Mouse (Mus musculus) heart, embryonic 15.5 days (tissue): Measurements from ENCODE around the gene Lmnb2. TPM values are rescaled to one million over a fixed set of nuclear protein-coding genes. Genes with fewer than 3 reads are reported as not detected.
A peak's percentile ranks its signal among the peaks of the same experiment; 100 is the strongest.

Experiments used
- ATAC-seq: fragments of 200-750 bp; cut with Nextera tagmentation; replicated peaks from 2 replicates; pipeline ENCODE4 v1.8.0; 2017; ENCODE audit warnings: low read depth, moderate TSS enrichment; ENCODE audit not compliant: insufficient number of reproducible peaks, insufficient read depth, low FRiP score
- H3K27ac ChIP-seq: fragments of 300-500 bp; sonication (generic); 2 replicates; pipeline ENCODE4 v1.5.1; 2015; ENCODE audit warnings: mild to moderate bottlenecking, inconsistent platforms
- H3K27me3 ChIP-seq: fragments of 300-500 bp; sonication (generic); 2 replicates; pipeline ENCODE4 v1.6.1; 2015; ENCODE audit warnings: inconsistent platforms
- H3K36me3 ChIP-seq: fragments of 300-500 bp; sonication (generic); 2 replicates; pipeline ENCODE4 v1.6.1; 2015; ENCODE audit warnings: mild to moderate bottlenecking, inconsistent platforms
- H3K4me1 ChIP-seq: fragments of 300-500 bp; sonication (generic); replicated peaks from 2 replicates; pipeline ENCODE4 v1.6.1; 2015; ENCODE audit warnings: inconsistent platforms
- H3K4me2 ChIP-seq: fragments of 300-500 bp; sonication (generic); 2 replicates; pipeline ENCODE4 v1.6.1; 2015; ENCODE audit warnings: inconsistent platforms, mild to moderate bottlenecking, moderate library complexity
- H3K4me3 ChIP-seq: fragments of 300-500 bp; sonication (generic); 2 replicates; pipeline ENCODE4 v1.5.1; 2015; ENCODE audit warnings: mild to moderate bottlenecking, inconsistent platforms
- H3K9ac ChIP-seq: fragments of 300-500 bp; sonication (generic); 2 replicates; pipeline ENCODE4 v1.6.1; 2015; ENCODE audit warnings: mild to moderate bottlenecking, inconsistent platforms
- H3K9me3 ChIP-seq: fragments of 300-500 bp; sonication (generic); replicated peaks from 2 replicates; pipeline ENCODE4 v1.6.1; 2016; ENCODE audit warnings: inconsistent platforms
- WGBS: fragments of 180-500 bp; shearing (Covaris S2); methylation state at CpG from one replicate; pipeline ENCODE4 v1.1.7; 2015; ENCODE audit warnings: mixed read lengths; 5-methylcytosine and 5-hydroxymethylcytosine counted together
- polyA plus RNA-seq: library from polyadenylated mRNA; unstranded; fragments of >200 nt; fragmentation: Nextera tagmentation; extraction: Ambion mirVana; gene quantifications from 2 replicates; pipeline ENCODE4 v1.2.1, GENCODE M21; 2015

Lmnb2 gene
- polyA plus RNA-seq, 1 experiment from 2014 or later = 22.0 TPM

- Histone ChIP-seq H3K9ac (no peak overlapping the region), H3K4me1 (peaks cover 35% of the 10 kb centered on the region), H3K27me3 (no peaks in the 10 kb centered on the region), H3K4me2 (no peak overlapping the region), H3K4me3 (no peak overlapping the region), H3K27ac (no peak overlapping the region), H3K9me3 (no peaks in the 10 kb centered on the region), H3K36me3 (no peaks in the 10 kb centered on the region)
- ATAC-seq = no peak
- 94% methylated on average over 8 of the region's 8 CpGs for WGBS
Measured at GRCm38 (mm10) chr10:80956385-80956784, 38.3 kb upstream of the Lmnb2 start.

DNA sequence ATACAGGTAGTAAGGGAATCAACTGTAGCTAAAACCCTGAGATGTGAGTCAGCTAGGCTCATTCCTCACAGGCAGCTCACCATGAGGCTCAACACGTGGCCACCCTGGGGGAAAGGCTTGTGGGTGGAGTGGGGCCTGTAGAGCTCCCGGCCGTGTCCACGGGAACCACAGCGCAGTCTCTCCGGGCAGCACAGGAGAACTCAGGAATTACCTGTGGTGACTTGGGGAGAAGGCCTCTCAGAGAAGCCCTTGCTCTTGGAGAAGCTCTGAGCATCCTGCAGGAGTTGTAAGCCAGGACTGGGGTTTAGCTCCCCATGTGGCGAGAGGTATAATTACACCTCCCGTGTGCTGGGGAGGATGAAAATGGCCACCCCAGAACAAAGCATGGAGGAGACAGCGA lies 37.5 kb upstream of the Lmnb2 start:
- peak overlapping the region; percentile 31; the same call in 1 of the 2 replicates for H3K4me2 ChIP-seq
- no peaks in the 10 kb centered on the region for H3K9me3 ChIP-seq
- H3K27me3 ChIP-seq = no peaks in the 10 kb centered on the region
- 18% methylated on average over 9 of the region's 9 CpGs for whole genome bisulfite sequencing
- H3K4me3 ChIP-seq = no peak overlapping the region
- H3K36me3 ChIP-seq = no peaks in the 10 kb centered on the region
- H3K27ac ChIP-seq = peak overlapping the region; percentile 81
- ATAC-seq = peak; percentile 27; the same call in 1 of the 2 replicates
- H3K4me1 ChIP-seq = peaks cover 27% of the 10 kb centered on the region
- no peak overlapping the region for H3K9ac ChIP-seq

DNA sequence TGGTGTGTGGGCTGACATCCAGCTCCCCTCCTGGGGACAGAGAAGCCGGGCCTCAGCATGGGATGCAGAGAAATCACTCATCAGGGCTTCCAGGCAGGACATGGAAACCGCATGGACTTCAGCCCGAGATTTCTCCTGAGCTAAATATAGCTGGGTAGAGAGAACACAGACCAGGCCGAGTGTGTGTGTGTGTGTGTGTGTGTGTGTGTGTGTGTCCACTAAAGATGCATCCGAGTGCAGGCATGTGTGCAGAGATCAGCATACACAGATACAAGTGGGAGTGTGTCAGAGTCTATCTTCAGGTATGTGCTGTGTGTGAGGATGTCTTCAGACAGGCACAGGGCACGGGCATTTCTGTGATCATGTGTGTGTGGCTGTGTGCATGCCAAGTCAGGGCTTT lies 36.8 kb upstream of the Lmnb2 start:
- 21% methylated on average over 6 of the region's 6 CpGs for WGBS
- peak; percentile 68 for ATAC-seq

DNA sequence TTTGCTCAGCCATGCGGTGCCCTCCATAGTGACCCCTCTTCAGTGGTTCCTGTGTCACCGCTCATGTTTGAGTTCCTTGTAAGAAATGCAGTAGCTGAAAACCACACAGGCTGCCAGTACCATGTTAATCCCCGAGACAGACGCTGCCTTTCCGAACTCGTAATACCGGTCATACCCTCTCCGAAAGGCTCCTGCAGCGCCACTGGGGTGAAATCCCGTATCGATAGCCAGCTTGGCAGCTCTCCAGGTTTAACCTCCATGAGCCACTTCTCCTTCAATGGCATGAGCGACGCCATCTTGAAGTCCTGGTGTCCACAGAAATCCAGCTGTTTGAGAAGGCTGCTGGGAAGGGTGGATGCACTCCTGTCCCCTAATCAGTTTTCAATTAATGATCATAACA lies 36.4 kb upstream of the Lmnb2 start:
- H3K4me3 ChIP-seq = no peak overlapping the region
- H3K36me3 ChIP-seq = no peaks in the 10 kb centered on the region
- no peaks in the 10 kb centered on the region for H3K27me3 ChIP-seq
- no peak overlapping the region for H3K9ac ChIP-seq
- ATAC-seq = no peak
- no peaks in the 10 kb centered on the region for H3K9me3 ChIP-seq
- H3K27ac ChIP-seq = peak overlapping the region; percentile 81
- 68% methylated on average over 13 of the region's 13 CpGs for WGBS
- H3K4me1 ChIP-seq = peaks cover 22% of the 10 kb centered on the region
- H3K4me2 ChIP-seq = no peak overlapping the region

More for the DNA sequence above, 36.8 kb upstream of the Lmnb2 start:
- Histone ChIP-seq H3K27ac (peak overlapping the region; percentile 81), H3K27me3 (no peaks in the 10 kb centered on the region), H3K4me1 (peaks cover 22% of the 10 kb centered on the region), H3K36me3 (no peaks in the 10 kb centered on the region), H3K9me3 (no peaks in the 10 kb centered on the region), H3K4me2 (no peak overlapping the region), H3K9ac (no peak overlapping the region), H3K4me3 (no peak overlapping the region)

GRCm38 (mm10) chr10:80952449-80952848 lies 34.4 kb upstream of the Lmnb2 start:
- peaks cover 39% of the 10 kb centered on the region for H3K4me1 ChIP-seq
- no peaks in the 10 kb centered on the region for H3K9me3 ChIP-seq
- H3K4me2 ChIP-seq = no peak overlapping the region
- no peak overlapping the region for H3K27ac ChIP-seq
- H3K4me3 ChIP-seq = no peak overlapping the region
- H3K9ac ChIP-seq = no peak overlapping the region
- WGBS = 75% methylated on average over 15 of the region's 15 CpGs
- no peaks in the 10 kb centered on the region for H3K27me3 ChIP-seq
- H3K36me3 ChIP-seq = no peaks in the 10 kb centered on the region
- no peak for ATAC-seq

DNA sequence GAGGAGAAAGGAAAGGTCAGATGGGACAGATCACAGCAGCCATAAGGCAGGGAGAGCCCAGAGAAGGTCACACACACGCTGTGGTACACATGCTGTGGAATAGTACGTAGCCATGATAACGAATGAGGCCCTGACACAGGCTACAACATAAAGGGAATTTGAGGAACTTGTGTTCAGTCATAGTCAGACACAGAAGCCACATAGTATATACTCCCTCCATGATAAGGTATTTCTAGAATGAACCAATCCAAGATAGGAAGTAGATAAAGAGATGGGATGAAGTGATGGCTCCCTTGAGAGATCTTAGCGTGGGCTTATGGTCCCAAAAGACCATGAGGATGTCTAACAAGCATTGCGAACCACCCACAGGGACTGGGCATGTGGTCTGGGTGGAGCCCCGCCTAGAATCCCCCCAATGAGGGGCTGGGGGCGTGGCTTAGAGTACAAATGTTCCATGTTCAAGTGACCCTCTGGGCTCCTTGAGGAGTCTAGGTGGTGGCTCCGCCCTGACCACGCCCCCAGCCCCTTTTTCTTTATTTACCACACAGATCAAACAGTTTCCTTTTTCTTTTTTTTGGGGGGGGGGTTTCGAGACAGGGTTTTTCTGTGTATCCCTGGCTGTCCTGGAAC lies 33.8 kb upstream of the Lmnb2 start:
- ATAC-seq = no peak
- Histone ChIP-seq H3K4me1 (peaks cover 45% of the 10 kb centered on the region), H3K9ac (no peak overlapping the region), H3K36me3 (no peaks in the 10 kb centered on the region), H3K27ac (no peak overlapping the region), H3K9me3 (no peaks in the 10 kb centered on the region), H3K4me2 (no peak overlapping the region), H3K27me3 (no peaks in the 10 kb centered on the region), H3K4me3 (no peak overlapping the region)
- 75% methylated on average over 10 of the region's 10 CpGs for WGBS

DNA sequence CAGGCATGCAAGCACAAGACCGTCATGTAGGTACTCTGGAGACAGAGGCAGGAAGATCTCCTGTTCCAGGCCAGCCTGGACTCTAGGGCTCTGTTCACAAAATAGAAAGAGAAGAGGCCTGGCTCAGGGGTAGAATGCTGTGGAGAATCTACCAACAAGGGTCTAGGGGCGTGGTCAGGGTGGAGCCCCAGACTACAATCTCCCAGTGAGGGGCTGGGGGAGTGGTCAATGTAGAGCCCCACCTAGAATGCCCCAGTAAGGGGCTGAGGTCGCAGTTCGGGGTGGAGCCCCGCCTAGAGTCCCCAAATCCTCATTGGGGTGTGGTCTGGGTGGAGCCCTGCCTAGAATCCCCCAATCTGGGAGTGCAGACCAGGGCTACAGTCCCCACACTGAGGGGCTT lies 32.3 kb upstream of the Lmnb2 start:
- Histone ChIP-seq H3K27me3 (no peaks in the 10 kb centered on the region), H3K4me2 (no peak overlapping the region), H3K9me3 (no peaks in the 10 kb centered on the region), H3K27ac (no peak overlapping the region), H3K4me1 (peaks cover 45% of the 10 kb centered on the region), H3K4me3 (no peak overlapping the region), H3K36me3 (no peaks in the 10 kb centered on the region), H3K9ac (no peak overlapping the region)
- WGBS = 50% methylated on average over 5 of the region's 5 CpGs
- ATAC-seq = no peak

DNA sequence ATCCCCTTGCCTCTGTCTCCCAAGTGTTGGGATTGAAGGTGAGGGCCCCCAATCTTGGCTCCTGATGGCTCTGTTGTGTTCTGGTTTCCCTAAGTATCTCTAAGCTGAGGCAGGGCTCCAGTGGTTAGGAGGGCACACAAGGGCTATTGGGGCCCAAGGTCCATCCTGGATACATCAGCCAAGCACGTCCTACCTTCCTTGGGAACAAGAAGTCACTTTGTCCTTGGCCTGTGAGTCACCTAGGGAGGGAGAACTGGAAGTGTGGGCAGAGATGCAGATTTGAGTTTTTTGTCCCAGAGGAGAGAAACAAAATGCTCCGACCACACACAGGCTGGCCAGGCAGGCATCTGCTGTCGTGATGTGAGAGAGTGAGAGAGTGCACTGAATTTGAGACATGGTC lies 31.0 kb upstream of the Lmnb2 start:
- no peaks in the 10 kb centered on the region for H3K9me3 ChIP-seq
- ATAC-seq = no peak
- H3K27me3 ChIP-seq = no peaks in the 10 kb centered on the region
- H3K4me1 ChIP-seq = peaks cover 33% of the 10 kb centered on the region
- no peak overlapping the region for H3K4me3 ChIP-seq
- WGBS = 72% methylated on average over 3 of the region's 3 CpGs
- no peaks in the 10 kb centered on the region for H3K36me3 ChIP-seq
- 0 out of 2 replicates have a peak overlapping the region, but pooled peaks have one; percentile 73 for H3K27ac ChIP-seq
- no peak overlapping the region for H3K9ac ChIP-seq
- no peak overlapping the region for H3K4me2 ChIP-seq

DNA sequence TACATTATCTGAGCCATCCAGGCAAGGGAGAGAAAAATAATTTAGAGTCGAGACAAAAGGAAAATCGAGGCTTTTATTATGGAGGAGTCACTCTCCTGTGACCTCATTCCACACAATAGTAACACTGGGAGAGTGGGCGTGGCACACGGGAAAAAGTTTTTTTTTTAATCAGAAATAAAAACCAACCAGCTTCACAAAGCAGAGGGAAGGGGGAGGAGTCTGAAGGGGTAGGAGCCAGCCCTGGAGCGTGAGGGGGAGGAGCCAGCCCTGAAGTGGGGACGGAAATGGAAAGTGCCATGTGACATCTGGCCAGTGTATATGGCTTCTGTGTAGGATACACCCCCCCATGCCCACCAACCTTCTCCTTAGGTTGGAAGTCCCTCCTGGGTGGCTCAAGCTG lies 30.5 kb upstream of the Lmnb2 start:
- Histone ChIP-seq H3K36me3 (no peaks in the 10 kb centered on the region), H3K4me2 (no peak overlapping the region), H3K9ac (no peak overlapping the region; the same call in 1 of the 2 replicates), H3K4me3 (no peak overlapping the region), H3K4me1 (peaks cover 34% of the 10 kb centered on the region), H3K9me3 (no peaks in the 10 kb centered on the region), H3K27ac (peak overlapping the region; percentile 73), H3K27me3 (no peaks in the 10 kb centered on the region)
- peak; percentile 70 for ATAC-seq
- 31% methylated on average over 6 of the region's 6 CpGs for WGBS

DNA sequence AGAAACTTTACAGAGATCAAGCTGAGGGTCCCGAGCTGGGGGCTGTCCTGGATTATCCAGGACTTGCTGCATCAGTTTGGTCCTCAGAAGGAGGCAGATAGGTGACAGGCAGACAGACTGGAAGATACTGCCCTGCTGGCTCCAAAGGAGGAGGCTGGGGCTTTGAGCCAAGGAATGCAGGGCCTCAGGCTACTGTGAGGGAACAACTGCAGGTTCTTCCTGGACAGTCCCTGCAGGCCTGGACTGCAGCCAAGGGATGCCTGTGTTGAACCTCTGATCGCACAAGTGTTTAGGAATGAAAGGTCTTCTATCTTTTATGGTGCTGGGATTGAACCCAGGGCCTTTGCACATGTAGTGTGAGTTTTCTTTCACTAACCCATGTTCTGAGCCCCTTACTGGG lies 29.8 kb upstream of the Lmnb2 start:
- ATAC-seq = peak; percentile 42; the same call in 1 of the 2 replicates
- H3K4me1 ChIP-seq = peaks cover 41% of the 10 kb centered on the region

DNA sequence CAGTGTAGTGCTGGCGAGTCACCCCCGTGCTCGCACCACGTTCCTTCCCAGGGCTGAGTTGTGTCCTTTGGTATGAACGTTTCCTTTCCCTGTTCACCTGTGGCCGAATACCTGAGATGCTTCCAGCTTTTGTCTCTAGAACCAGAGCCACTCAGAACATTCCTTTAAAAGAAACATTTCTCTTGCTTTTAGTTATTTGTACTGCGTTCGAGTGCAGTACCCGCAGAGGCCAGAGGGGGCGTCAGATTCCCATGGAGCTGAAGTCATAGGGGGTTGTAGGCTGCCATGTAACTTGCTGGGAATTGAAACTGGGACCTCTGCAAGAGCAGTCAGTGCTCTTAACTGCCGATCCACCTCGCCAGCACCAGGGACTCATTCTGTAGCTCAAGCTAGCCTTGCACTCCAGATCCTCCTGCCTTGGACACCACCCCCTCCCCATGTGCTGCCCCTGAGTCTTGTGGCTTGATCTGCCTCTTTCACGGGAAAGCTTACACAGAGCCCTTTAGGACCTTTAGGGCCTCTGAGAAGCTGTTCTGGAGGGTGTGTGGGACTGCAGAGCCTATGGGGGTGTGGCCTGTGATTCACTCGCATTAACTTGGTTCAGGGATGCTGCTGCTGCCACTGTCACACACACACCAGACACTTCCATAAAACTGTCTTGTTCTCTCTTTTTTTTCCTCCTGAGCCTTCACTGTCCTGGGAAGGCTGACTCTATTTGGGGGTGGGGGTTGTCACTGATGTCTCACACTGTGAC lies 28.8 kb upstream of the Lmnb2 start:
- Histone ChIP-seq H3K4me3 (no peak overlapping the region), H3K36me3 (no peaks in the 10 kb centered on the region), H3K9ac (no peak overlapping the region), H3K27me3 (no peaks in the 10 kb centered on the region), H3K27ac (peak overlapping the region; percentile 73), H3K4me2 (no peak overlapping the region), H3K4me1 (peaks cover 44% of the 10 kb centered on the region), H3K9me3 (no peaks in the 10 kb centered on the region)
- ATAC-seq = no peak
- 66% methylated on average over 14 of the region's 14 CpGs for WGBS

More for the DNA sequence above, 29.8 kb upstream of the Lmnb2 start:
- 13% methylated on average over 2 of the region's 2 CpGs for WGBS
- Histone ChIP-seq H3K9ac (no peak overlapping the region), H3K9me3 (no peaks in the 10 kb centered on the region), H3K27ac (peak overlapping the region; percentile 73), H3K36me3 (no peaks in the 10 kb centered on the region), H3K27me3 (no peaks in the 10 kb centered on the region), H3K4me2 (no peak overlapping the region), H3K4me3 (no peak overlapping the region)

GRCm38 (mm10) chr10:80944231-80944630 lies 26.2 kb upstream of the Lmnb2 start:
- no peak overlapping the region for H3K4me3 ChIP-seq
- 88% methylated on average over 5 of the region's 5 CpGs for WGBS
- no peaks in the 10 kb centered on the region for H3K36me3 ChIP-seq
- no peak overlapping the region for H3K27ac ChIP-seq
- H3K27me3 ChIP-seq = no peaks in the 10 kb centered on the region
- H3K4me1 ChIP-seq = peaks cover 70% of the 10 kb centered on the region
- H3K9ac ChIP-seq = no peak overlapping the region
- ATAC-seq = no peak
- no peaks in the 10 kb centered on the region for H3K9me3 ChIP-seq
- no peak overlapping the region for H3K4me2 ChIP-seq
